Mouse (Mus musculus) neural tube, embryonic 10.5 days (tissue): ENCODE data around the gene Zfp771.

Experiments
- DNase-seq: peaks from one replicate; pipeline ENCODE4 v3.0.0-alpha.2; 2017; ENCODE audit warnings: low spot score; ENCODE audit errors: extremely low spot score

The Zfp771 gene

DNA sequence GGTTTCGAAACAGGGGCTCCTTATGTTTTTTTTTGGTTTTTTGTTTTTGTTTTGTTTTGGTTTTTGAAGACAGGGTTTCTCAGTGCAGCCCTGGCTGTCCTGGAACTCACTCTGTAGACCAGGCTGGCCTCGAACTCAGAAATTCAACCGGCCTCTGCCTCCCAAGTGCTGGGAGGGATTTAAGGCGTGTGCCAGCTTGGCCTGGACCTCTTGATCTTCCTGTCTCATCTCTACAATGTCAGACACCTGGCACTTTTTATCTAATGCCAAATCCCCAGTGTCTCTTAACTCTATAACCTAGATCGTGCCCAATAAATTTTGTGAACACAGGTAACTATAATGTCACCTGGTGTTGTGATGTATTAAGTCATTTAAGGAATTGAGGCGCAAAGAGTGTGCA, 9.3 kb downstream of the Zfp771 start:
- no peak for DNase-seq

- DNase-seq = peak; percentile 92
Measured at GRCm38 (mm10) chr7:127253821-127254769, 10.0 kb downstream of the Zfp771 start.

GRCm38 (mm10) chr7:127255008-127255407, 10.9 kb downstream of the Zfp771 start:
- DNase-seq = no peak

DNA sequence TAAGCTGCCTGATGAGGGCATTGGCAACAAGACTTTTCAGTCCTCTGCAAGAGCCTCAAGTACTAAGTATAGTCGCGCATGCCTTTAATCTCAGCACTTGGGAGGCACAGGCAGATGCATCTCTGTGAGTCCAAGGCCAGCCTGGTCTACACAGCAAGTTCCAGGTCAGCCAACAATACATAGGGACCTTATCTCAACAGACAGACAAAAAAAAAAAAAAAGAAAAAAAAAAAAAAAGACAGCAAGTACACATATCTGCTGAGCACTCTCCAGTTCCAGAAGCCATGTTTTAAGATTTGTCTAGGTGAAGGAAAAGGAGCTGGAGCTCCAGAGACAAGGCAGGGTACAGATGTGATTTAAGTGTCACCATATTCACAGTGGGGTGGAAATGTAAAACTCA, 11.9 kb downstream of the Zfp771 start:
- no peak for DNase-seq

GRCm38 (mm10) chr7:127256518-127256917, 12.4 kb downstream of the Zfp771 start:
- no peak for DNase-seq

- DNase-seq = no peak
Measured at GRCm38 (mm10) chr7:127259186-127259905, 15.3 kb downstream of the Zfp771 start.

- DNase-seq = peak; percentile 95
Measured at GRCm38 (mm10) chr7:127260309-127261111, 16.4 kb downstream of the Zfp771 start, which contains the start of gene Dctpp1. Gene Dctpp1, minus strand, starts transcription at chr7:127260709.

DNA sequence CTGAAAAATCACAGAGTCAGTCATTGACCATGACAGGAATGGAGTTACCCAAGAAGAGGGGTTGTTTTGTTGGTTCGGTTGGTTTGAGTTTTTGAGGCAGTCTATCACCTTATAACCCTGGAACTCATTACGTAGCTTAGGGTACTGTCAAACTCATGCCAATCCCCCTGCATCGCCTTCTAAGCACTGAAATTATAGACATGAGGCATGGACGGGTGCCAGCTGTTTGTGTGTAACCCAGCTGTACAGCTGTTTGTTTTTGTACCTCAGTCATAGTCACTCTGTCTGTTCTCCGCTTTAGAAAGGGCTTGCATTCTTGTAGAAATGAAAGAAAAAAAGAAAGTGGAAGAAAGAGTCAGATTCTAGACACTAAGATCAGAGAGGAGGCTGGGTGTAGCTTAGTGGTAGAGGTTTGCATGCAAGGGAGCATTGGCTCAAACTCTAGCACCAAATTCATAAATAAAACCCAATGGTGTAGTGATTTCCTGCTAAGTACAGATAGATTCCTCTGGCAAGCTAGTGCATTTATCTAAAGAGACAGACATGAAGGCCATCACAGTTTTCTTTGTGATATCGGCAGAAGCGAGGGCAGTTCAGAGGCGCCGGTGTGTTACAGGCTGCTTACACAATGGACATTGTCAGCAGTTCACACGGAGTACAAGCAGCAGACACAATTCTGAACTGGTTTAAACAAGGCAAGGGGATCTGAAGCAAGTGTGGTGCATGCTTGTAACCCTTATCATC, 18.3 kb downstream of the Zfp771 start:
- DNase-seq = no peak

DNA sequence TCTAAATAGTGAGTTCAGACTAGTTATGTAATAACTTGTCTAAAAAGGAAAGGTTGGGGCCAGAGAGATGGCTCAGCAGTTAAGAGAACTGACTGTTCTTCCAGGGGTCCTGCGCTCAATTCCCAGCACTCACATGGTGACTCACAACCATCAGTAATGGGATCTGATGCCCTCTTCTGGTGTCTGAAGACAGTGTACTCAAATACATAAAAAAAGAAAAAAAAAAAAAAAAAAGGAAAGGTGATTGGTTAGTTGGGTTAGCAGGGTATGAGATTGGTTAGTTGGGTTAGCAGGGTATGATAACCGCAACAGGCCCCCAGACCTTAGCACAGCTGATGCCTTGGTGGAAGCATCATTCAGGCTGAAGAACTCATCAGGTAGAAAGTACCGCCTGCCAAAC, 19.5 kb downstream of the Zfp771 start:
- no peak for DNase-seq

DNA sequence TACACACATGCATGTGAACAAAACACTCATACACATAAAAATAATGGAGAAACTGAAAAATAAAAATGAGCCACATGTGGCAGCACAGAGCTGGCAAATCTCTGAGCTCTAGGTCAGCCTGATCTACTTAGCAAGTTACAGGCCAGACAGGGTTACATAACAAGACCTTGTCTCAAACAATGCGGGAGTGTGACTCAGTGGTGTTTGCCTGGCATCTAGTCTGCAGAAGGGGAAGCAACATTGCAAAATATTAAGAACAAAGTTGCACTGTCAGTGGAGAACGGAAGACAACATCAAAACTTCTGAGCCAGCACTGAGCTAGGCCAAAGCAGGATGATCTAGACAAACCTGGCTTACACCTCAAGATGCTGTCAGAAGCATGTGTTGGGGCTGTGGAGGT, 26.2 kb downstream of the Zfp771 start:
- DNase-seq = no peak

- no peak for DNase-seq
Measured at GRCm38 (mm10) chr7:127270666-127271065, 26.6 kb downstream of the Zfp771 start.

DNA sequence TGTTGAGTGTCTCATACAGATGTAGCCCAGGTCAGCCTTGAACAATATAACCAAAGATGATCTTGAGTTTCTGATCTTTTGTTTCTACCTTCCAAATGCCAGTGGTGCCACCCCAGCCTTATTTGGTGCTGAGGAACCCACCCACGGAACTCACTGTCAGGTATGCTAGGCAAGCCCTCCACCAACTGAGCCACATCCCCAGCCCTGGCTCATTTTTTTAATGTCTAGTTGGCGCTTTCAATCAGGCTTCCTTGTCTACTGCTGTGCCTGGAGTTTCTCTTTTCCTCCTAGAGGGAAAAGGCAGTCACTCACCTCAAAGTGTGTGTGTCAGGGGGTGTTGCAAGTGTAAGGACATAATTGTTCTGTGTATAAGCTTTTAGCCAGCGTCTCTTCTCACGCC, 27.0 kb downstream of the Zfp771 start:
- DNase-seq = no peak

GRCm38 (mm10) chr7:127272566-127272965, 28.5 kb downstream of the Zfp771 start:
- DNase-seq = no peak

DNA sequence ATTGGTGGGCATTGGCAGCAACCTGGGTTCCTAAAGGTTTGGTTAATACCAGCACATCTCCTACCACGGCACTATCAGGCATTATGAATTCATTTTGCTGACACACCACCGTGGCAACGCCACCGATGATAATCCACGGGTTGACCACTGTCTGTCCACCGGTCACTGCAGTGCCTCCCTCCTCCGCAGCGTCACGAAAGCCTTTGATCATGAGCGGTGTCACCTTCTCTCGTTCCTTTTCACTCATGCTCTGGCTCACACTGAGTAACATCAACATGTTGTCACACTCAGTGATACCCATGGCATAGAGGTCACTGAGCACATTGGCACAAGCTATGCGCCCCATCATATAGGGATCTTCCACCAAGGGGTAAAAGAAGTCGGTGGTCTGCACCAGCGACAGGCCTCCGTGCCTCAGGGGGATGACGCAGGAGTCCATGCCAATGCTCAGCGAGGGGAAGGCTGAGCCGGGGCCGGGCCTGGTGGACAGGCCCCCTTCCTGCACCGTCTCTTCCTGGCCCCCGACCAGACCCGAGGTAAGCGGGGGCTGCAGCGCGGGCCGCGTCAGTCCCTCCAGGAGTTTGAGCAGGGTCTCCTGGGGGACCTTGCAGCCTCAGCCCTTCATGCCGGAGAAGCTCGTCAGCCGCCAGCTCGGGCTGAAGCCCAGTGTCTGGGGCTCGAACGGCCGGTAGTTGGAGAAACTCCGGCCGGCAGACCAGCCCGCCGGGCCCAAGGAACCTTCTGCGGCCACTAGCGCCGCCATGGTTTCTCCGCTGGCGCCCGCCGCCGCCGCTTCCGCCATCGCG, 29.2 kb downstream of the Zfp771 start:
- DNase-seq = no peak

GRCm38 (mm10) chr7:127273925-127274789, 30.1 kb downstream of the Zfp771 start, which contains the start of gene Sephs2:
Gene Sephs2, minus strand, starts transcription at chr7:127274055.
- DNase-seq = peak; percentile 93

DNA sequence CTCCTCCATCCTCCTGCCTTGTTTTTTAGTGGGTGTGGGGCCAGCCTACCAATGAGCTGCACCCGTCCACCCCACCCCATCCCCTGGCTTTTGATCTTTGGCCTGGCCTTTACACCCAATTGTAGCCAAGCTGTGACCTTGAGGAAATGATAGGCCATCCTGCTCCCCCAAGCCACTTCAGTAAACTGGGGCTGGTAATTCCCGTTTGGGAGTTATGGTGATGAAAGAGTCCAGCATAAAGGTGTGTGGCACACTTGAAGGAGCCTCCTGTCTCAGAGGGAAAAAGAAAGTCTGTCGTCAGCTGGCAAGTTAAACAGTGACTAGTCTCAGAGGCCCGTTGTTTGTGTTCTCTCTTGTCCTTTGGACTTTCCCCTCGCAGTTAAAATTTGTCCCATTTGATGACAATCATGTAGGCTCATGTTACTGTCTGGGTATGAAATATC, 32.5 kb downstream of the Zfp771 start:
- DNase-seq = no peak

GRCm38 (mm10) chr7:127278311-127278710, 34.2 kb downstream of the Zfp771 start:
- peak; percentile 23 for DNase-seq

DNA sequence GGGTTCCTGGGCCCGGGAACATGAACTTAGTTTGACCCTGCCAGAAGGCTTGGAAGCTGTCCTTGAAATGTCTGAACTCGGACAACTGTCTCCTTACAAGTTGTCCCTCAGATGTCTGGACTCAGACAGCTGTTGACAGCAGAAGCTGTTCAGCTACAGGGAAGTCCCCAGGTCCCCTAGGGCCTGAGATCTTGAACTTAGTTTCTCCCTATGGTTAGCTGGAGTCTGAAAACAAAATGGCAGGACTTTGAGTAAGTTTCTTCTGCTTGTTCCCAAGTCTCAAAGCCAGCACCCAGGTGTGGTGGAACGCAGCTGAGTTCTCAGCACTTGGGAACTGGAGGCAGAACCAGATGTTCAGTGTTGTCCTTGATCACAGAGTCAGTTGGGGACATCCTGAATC, 36.0 kb downstream of the Zfp771 start:
- no peak for DNase-seq

GRCm38 (mm10) chr7:127281114-127281513, 37.0 kb downstream of the Zfp771 start:
- DNase-seq = no peak
